Mouse (Mus musculus): ENCODE results near the gene Ttn. TPM values are rescaled to one million over a fixed set of nuclear protein-coding genes. Genes with fewer than 3 reads are reported as not detected.

The Ttn gene
- total and polyA plus RNA-seq, 3 experiments, result under 0.01 to 0.03 TPM; not detected in 1

GRCm38 (mm10) chr2:76971069-76971468 is 11.3 kb downstream of the Ttn start:
- H3K9ac ChIP-seq (ENCODE audit: control insufficient read depth, low read depth, low read length, poor library complexity, severe bottlenecking), result no peak overlapping the region
- no peak overlapping the region for H3K4me3 ChIP-seq (ENCODE audit: control insufficient read depth in 1 of 2, insufficient read depth in 1 of 2, low read depth in 2 of 2, low read length in 2 of 2)
- H3K9me3 ChIP-seq (replicated peaks; ENCODE audit: insufficient read depth, low read length), result no peaks in the 10 kb centered on the region
- H3K36me3 ChIP-seq (ENCODE audit: control insufficient read depth in 1 of 2, insufficient read depth in 2 of 2, low read length in 2 of 2), result no peaks in the 10 kb centered on the region
- H3K27ac ChIP-seq (ENCODE audit: control insufficient read depth, low read depth, low read length), result no peak overlapping the region
- TF ChIP-seq ZNF384 (IDR thresholded peaks at IDR 0.05; ENCODE audit: low read depth, low read length), result no peak
- TF ChIP-seq RCOR1 (IDR thresholded peaks at IDR 0.05; ENCODE audit: low read depth, low read length), result no peak
- TF ChIP-seq HCFC1 (IDR thresholded peaks at IDR 0.05; ENCODE audit: low read depth, low read length), result no peak
- no peak for TF ChIP-seq ZMIZ1 (IDR thresholded peaks at IDR 0.05; ENCODE audit: low read depth, low read length)
- no peaks in the 10 kb centered on the region for H3K27me3 ChIP-seq (ENCODE audit: control insufficient read depth in 1 of 2, insufficient read depth in 2 of 2, low read length in 2 of 2)
- no peak for DNase-seq (ENCODE audit: low read depth, low spot score)
- H3K79me2 ChIP-seq (ENCODE audit: control insufficient read depth, insufficient read depth, low read length, poor library complexity), result no peaks in the 10 kb centered on the region
- H3K4me1 ChIP-seq (ENCODE audit: control insufficient read depth in 1 of 2, insufficient read depth in 2 of 2, low read length in 2 of 2), result no peaks in the 10 kb centered on the region

DNA sequence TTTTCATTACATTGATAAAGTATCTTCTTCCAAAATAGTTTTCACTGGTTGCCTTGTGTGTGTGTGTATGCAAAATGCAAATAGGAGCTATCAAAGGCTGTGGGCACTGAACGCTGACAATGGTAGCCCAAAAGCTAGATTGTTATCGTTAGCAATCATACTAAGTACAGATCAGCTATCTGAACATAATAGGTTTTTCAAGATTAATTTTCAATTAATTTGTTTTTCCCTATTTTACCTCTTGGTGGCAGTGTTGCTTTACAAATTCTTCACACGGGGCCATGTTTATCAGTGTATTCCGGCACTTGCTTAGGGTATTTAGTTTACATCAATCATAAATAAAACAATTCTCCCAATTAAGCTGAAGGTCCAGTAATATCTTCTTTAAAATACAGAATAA is 11.7 kb downstream of the Ttn start:
- peak; percentile 25 for DNase-seq (ENCODE audit: low read depth, low spot score)
- no peak for TF ChIP-seq TAL1 (IDR thresholded peaks at IDR 0.05; ENCODE audit: low read length)
- TF ChIP-seq TCF12 (IDR thresholded peaks at IDR 0.05; ENCODE audit: low read depth, low read length), result no peak
- TF ChIP-seq GATA1 (IDR thresholded peaks at IDR 0.05; ENCODE audit: low read depth, low read length), result no peak
- TF ChIP-seq HCFC1 (IDR thresholded peaks at IDR 0.05; ENCODE audit: low read depth, low read length), result no peak
- TF ChIP-seq MYB (IDR thresholded peaks at IDR 0.05; ENCODE audit: low read depth, low read length), result no peak
- no peak for TF ChIP-seq MAFK (IDR thresholded peaks at IDR 0.05; ENCODE audit: borderline replicate concordance, low read depth, low read length)
- no peak for TF ChIP-seq NELFE (IDR thresholded peaks at IDR 0.05; ENCODE audit: low read depth, low read length)
- peak; percentile 74 for TF ChIP-seq RAD21 (IDR thresholded peaks at IDR 0.05; ENCODE audit: low read depth, low read length)
- TF ChIP-seq POLR2AphosphoS2 (IDR thresholded peaks at IDR 0.05; ENCODE audit: low read length), result no peak
- no peak for TF ChIP-seq CHD2 (IDR thresholded peaks at IDR 0.05; ENCODE audit: low read length)
- no peak for TF ChIP-seq ETS1 (IDR thresholded peaks at IDR 0.05; ENCODE audit: low read depth, low read length)
- no peak for TF ChIP-seq MAX (IDR thresholded peaks at IDR 0.05; ENCODE audit: low read length)
- no peak for TF ChIP-seq SIN3A (IDR thresholded peaks at IDR 0.05; ENCODE audit: low read length)
- peak; percentile 52; the same call in 1 of the 2 replicates for TF ChIP-seq ZC3H11A (IDR thresholded peaks at IDR 0.05; ENCODE audit: low read depth, low read length)
- no peak for TF ChIP-seq MAZ (IDR thresholded peaks at IDR 0.05; ENCODE audit: low read depth, low read length)
- TF ChIP-seq MXI1 (IDR thresholded peaks at IDR 0.05; ENCODE audit: low read depth, low read length), result no peak
- no peak for TF ChIP-seq MYC (IDR thresholded peaks at IDR 0.05; ENCODE audit: low read depth, low read length)
- TF ChIP-seq USF2 (IDR thresholded peaks at IDR 0.05; ENCODE audit: borderline replicate concordance in 1 of 2, insufficient read depth in 1 of 2, low read depth in 1 of 2, low read length in 2 of 2), result no peak
- TF ChIP-seq USF1 (IDR thresholded peaks at IDR 0.05; ENCODE audit: low read depth, low read length), result no peak
- TF ChIP-seq POLR2A (IDR thresholded peaks at IDR 0.05; ENCODE audit: control insufficient read depth in 1 of 2, insufficient read depth in 1 of 2, low read depth in 1 of 2, low read length in 2 of 2, poor library complexity in 1 of 2), result no peak
- peak; percentile 5 to 70 (median 9); a peak in 2 of 6 replicates for TF ChIP-seq CTCF (IDR thresholded peaks at IDR 0.05 in 2 of 3, conservative IDR thresholded peaks at IDR 0.05 in 1 of 3; ENCODE audit: control insufficient read depth in 1 of 3, insufficient read depth in 1 of 3, low read depth in 2 of 3, low read length in 3 of 3, poor library complexity in 1 of 3, severe bottlenecking in 1 of 3)
- TF ChIP-seq BHLHE40 (IDR thresholded peaks at IDR 0.05; ENCODE audit: borderline replicate concordance, low read depth, low read length), result no peak
- no peak for TF ChIP-seq ZNF384 (IDR thresholded peaks at IDR 0.05; ENCODE audit: low read depth, low read length)
- no peak for TF ChIP-seq JUND (IDR thresholded peaks at IDR 0.05; ENCODE audit: low read depth, low read length)
- no peak for TF ChIP-seq NRF1 (IDR thresholded peaks at IDR 0.05; ENCODE audit: insufficient read depth, low read depth, low read length, poor library complexity, severe bottlenecking)
- TF ChIP-seq MEF2A (IDR thresholded peaks at IDR 0.05; ENCODE audit: extremely low read depth, insufficient replicate concordance, low read depth, low read length, poor library complexity, severe bottlenecking), result no peak
- peak; percentile 63 for TF ChIP-seq SMC3 (IDR thresholded peaks at IDR 0.05; ENCODE audit: low read depth, low read length)
- no peak for TF ChIP-seq KAT2A (conservative IDR thresholded peaks at IDR 0.05; ENCODE audit: low read depth, low read length)
- no peak for TF ChIP-seq E2F4 (IDR thresholded peaks at IDR 0.05; ENCODE audit: borderline replicate concordance, low read depth, low read length)
- no peak for TF ChIP-seq ZKSCAN1 (IDR thresholded peaks at IDR 0.05; ENCODE audit: low read depth, low read length)
- no peaks in the 10 kb centered on the region for H3K79me2 ChIP-seq (ENCODE audit: control insufficient read depth, insufficient read depth, low read length, poor library complexity)
- H3K9me3 ChIP-seq (replicated peaks; ENCODE audit: insufficient read depth, low read length), result no peaks in the 10 kb centered on the region
- H3K9ac ChIP-seq (ENCODE audit: control insufficient read depth, low read depth, low read length, poor library complexity, severe bottlenecking), result no peak overlapping the region
- H3K27me3 ChIP-seq (ENCODE audit: control insufficient read depth in 1 of 2, insufficient read depth in 2 of 2, low read length in 2 of 2), result no peaks in the 10 kb centered on the region
- no peak overlapping the region for H3K4me3 ChIP-seq (ENCODE audit: control insufficient read depth in 1 of 2, insufficient read depth in 1 of 2, low read depth in 2 of 2, low read length in 2 of 2)
- no peak overlapping the region for H3K27ac ChIP-seq (ENCODE audit: control insufficient read depth, low read depth, low read length)
- no peaks in the 10 kb centered on the region for H3K36me3 ChIP-seq (ENCODE audit: control insufficient read depth in 1 of 2, insufficient read depth in 2 of 2, low read length in 2 of 2)
- H3K4me1 ChIP-seq (ENCODE audit: control insufficient read depth in 1 of 2, insufficient read depth in 2 of 2, low read length in 2 of 2), result no peaks in the 10 kb centered on the region

Measured in MEL (cell line).